Mouse (Mus musculus) lung, postnatal 0 days (tissue): ENCODE data around the gene Ywhab. TPM values are rescaled to one million over a fixed set of nuclear protein-coding genes. Genes with fewer than 3 reads are reported as not detected.

ENCODE experiments used
- ATAC-seq: fragments of 200-750 bp; cut with Nextera tagmentation; 2 replicates; pipeline ENCODE4 v1.8.0; 2017; ENCODE audit warnings: moderate library complexity
- DNase-seq: peaks from one replicate; pipeline ENCODE4 v3.0.0-alpha.2; 2016; ENCODE audit warnings: low spot score
- H3K27ac ChIP-seq: fragments of 300-500 bp; sonication (generic); 2 replicates; pipeline ENCODE4 v1.5.1; 2014; ENCODE audit warnings: antibody characterized with exemption, mild to moderate bottlenecking, low read length, mixed read lengths
- H3K27me3 ChIP-seq: fragments of 300-500 bp; sonication (generic); replicated peaks from 2 replicates; pipeline ENCODE4 v1.6.1; 2014; ENCODE audit warnings: low read length, mixed read lengths; ENCODE audit not compliant: insufficient read depth
- H3K36me3 ChIP-seq: fragments of 300-500 bp; sonication (generic); 2 replicates; pipeline ENCODE4 v1.6.1; 2014; ENCODE audit warnings: low read length, mixed read lengths; ENCODE audit not compliant: insufficient read depth
- H3K4me1 ChIP-seq: fragments of 300-500 bp; sonication (generic); 2 replicates; pipeline ENCODE4 v1.6.1; 2014; ENCODE audit warnings: antibody characterized with exemption, low read depth, low read length, mixed read lengths; ENCODE audit not compliant: insufficient read depth
- H3K4me2 ChIP-seq: fragments of 300-500 bp; sonication (generic); replicated peaks from 2 replicates; pipeline ENCODE4 v1.6.1; 2014; ENCODE audit warnings: low read depth, mild to moderate bottlenecking, low read length, moderate library complexity, mixed read lengths
- H3K4me3 ChIP-seq: fragments of 300-500 bp; sonication (generic); 2 replicates; pipeline ENCODE4 v1.5.1; 2014; ENCODE audit warnings: low read depth, low read length
- H3K9ac ChIP-seq: fragments of 300-500 bp; sonication (generic); replicated peaks from 2 replicates; pipeline ENCODE4 v1.6.1; 2014; ENCODE audit warnings: low read depth, mild to moderate bottlenecking
- H3K9me3 ChIP-seq: fragments of 300-500 bp; sonication (generic); 2 replicates; pipeline ENCODE4 v1.6.1; 2016; ENCODE audit warnings: low read length, mixed read lengths
- CTCF ChIP-seq: IDR thresholded peaks from 2 replicates; pipeline ENCODE4 v1.5.1; 2016; ENCODE audit warnings: antibody characterized with exemption, mild to moderate bottlenecking
- EP300 ChIP-seq: IDR thresholded peaks from 2 replicates; pipeline ENCODE4 v1.6.1; 2016; ENCODE audit warnings: antibody characterized with exemption, mild to moderate bottlenecking, control low read depth
- WGBS: fragments of 180-500 bp; shearing (Covaris S2); extraction: QIAGEN DNeasy Blood & Tissue Kit; methylation state at CpG from one replicate; pipeline ENCODE4 v1.1.7; 2014; 5-methylcytosine and 5-hydroxymethylcytosine counted together
- polyA plus RNA-seq: library from polyadenylated mRNA; unstranded; fragments of >200 nt; fragmentation: Nextera tagmentation; extraction: Ambion mirVana; gene quantifications from 2 replicates; pipeline ENCODE4 v1.2.1, GENCODE M21; 2015

The Ywhab gene
- 263 and 295 TPM in 2 replicates for polyA plus RNA-seq

GRCm38 (mm10) chr2:163994654-163994976 is at the start of gene Ywhab:
TSS of gene Ywhab (plus strand) at chr2:163994960.
- no peaks in the 10 kb centered on the region for H3K36me3 ChIP-seq
- H3K4me3 ChIP-seq = peak within 1 kb of the TSS; percentile 94
- 1% methylated on average over 14 of the region's 14 CpGs for WGBS
- peak within 1 kb of the TSS; percentile 77 for H3K4me2 ChIP-seq
- H3K4me1 ChIP-seq = peaks cover 22% of the 10 kb centered on the region; the same call in 1 of the 2 replicates
- H3K9me3 ChIP-seq = no peaks in the 10 kb centered on the region
- no peak for TF ChIP-seq CTCF
- 0 out of 2 replicates have a peak, but pooled peaks have one; percentile 37 for TF ChIP-seq EP300
- H3K27ac ChIP-seq = peak within 1 kb of the TSS; percentile 100
- peak within 1 kb of the TSS; percentile 97 for H3K9ac ChIP-seq
- ATAC-seq = no peak
- H3K27me3 ChIP-seq = no peaks in the 10 kb centered on the region
- no peak for DNase-seq

GRCm38 (mm10) chr2:163946221-163946620 is 48.5 kb upstream of the Ywhab start:
- Histone ChIP-seq H3K4me1 (no peaks in the 10 kb centered on the region), H3K4me2 (no peak overlapping the region), H3K4me3 (no peak overlapping the region), H3K27me3 (no peaks in the 10 kb centered on the region), H3K9me3 (no peaks in the 10 kb centered on the region), H3K9ac (no peak overlapping the region), H3K36me3 (no peaks in the 10 kb centered on the region), H3K27ac (no peak overlapping the region)
- TF ChIP-seq EP300 (no peak), CTCF (no peak)
- DNase-seq (peak; percentile 37), ATAC-seq (peak; percentile 49)
- 60% methylated on average over 15 of the region's 15 CpGs for WGBS

- ATAC-seq (no peak), DNase-seq (no peak)
- no peak overlapping the region for H3K4me3 ChIP-seq
- H3K27me3 ChIP-seq = no peaks in the 10 kb centered on the region
- no peaks in the 10 kb centered on the region for H3K36me3 ChIP-seq
- 71% methylated on average over 7 of the region's 7 CpGs for WGBS
- H3K4me2 ChIP-seq = no peak overlapping the region
- H3K4me1 ChIP-seq = no peaks in the 10 kb centered on the region
- H3K27ac ChIP-seq = no peak overlapping the region
- TF ChIP-seq EP300 = no peak
- no peak for TF ChIP-seq CTCF
- no peak overlapping the region for H3K9ac ChIP-seq
- H3K9me3 ChIP-seq = no peaks in the 10 kb centered on the region
Observed at GRCm38 (mm10) chr2:163947976-163948375, 46.8 kb upstream of the Ywhab start.

- no peak overlapping the region for H3K9ac ChIP-seq
- no peaks in the 10 kb centered on the region for H3K27me3 ChIP-seq
- H3K9me3 ChIP-seq = no peaks in the 10 kb centered on the region
- no peak overlapping the region for H3K4me3 ChIP-seq
- no peak overlapping the region for H3K27ac ChIP-seq
- peak; percentile 65 for ATAC-seq
- TF ChIP-seq EP300 = no peak
- TF ChIP-seq CTCF = peak; percentile 84
- H3K4me1 ChIP-seq = no peaks in the 10 kb centered on the region
- peak; percentile 81 for DNase-seq
- H3K36me3 ChIP-seq = no peaks in the 10 kb centered on the region
- H3K4me2 ChIP-seq = no peak overlapping the region
- 20% methylated on average over 4 of the region's 4 CpGs for WGBS
Observed at GRCm38 (mm10) chr2:163951770-163952169, 43.0 kb upstream of the Ywhab start.

- Histone ChIP-seq H3K36me3 (no peaks in the 10 kb centered on the region), H3K27ac (no peak overlapping the region), H3K4me3 (no peak overlapping the region), H3K9ac (no peak overlapping the region), H3K4me1 (no peaks in the 10 kb centered on the region), H3K27me3 (no peaks in the 10 kb centered on the region), H3K4me2 (no peak overlapping the region), H3K9me3 (no peaks in the 10 kb centered on the region)
- no peak for DNase-seq
- TF ChIP-seq CTCF (no peak), EP300 (no peak)
- no peak for ATAC-seq
- 65% methylated on average over 7 of the region's 7 CpGs for WGBS
Observed at GRCm38 (mm10) chr2:163953622-163954310, 41.0 kb upstream of the Ywhab start.

- H3K4me3 ChIP-seq = no peak overlapping the region
- H3K4me1 ChIP-seq = no peaks in the 10 kb centered on the region
- ATAC-seq (peak; percentile 86), DNase-seq (peak; percentile 73)
- H3K36me3 ChIP-seq = no peaks in the 10 kb centered on the region
- H3K4me2 ChIP-seq = no peak overlapping the region
- no peak overlapping the region for H3K9ac ChIP-seq
- no peaks in the 10 kb centered on the region for H3K9me3 ChIP-seq
- 48% methylated on average over 17 of the region's 19 CpGs for WGBS
- no peak overlapping the region for H3K27ac ChIP-seq
- TF ChIP-seq CTCF (no peak), EP300 (no peak)
- H3K27me3 ChIP-seq = no peaks in the 10 kb centered on the region
Observed at GRCm38 (mm10) chr2:163964606-163965560, 29.9 kb upstream of the Ywhab start.
